Mouse (Mus musculus) heart, postnatal 0 days (tissue): Measurements from ENCODE around the gene Apoo.
"Not testable (repeated sequence)": the region's sequence is repeated elsewhere in the genome, so short reads cannot be mapped to it uniquely, and the experiment has no call there.

Experiments used
- CTCF ChIP-seq: IDR thresholded peaks from 2 replicates; pipeline ENCODE4 v1.5.1; 2016; ENCODE audit warnings: antibody characterized with exemption, control low read depth, low read depth
- EP300 ChIP-seq: IDR thresholded peaks from 2 replicates; pipeline ENCODE4 v1.6.1; 2016; ENCODE audit warnings: antibody characterized with exemption, low read depth

- TF ChIP-seq CTCF, EP300: not testable (repeated sequence)
These were observed 95.9 kb downstream of the Apoo start for GRCm38 (mm10) chrX:94462604-94463429.
